Mouse (Mus musculus) forebrain, embryonic 15.5 days (tissue): ENCODE measurements at regions not wholly inside any gene's neighbourhood (a gene's known extent, or its start where the extent isn't known, plus 50 kb on each side); places are given as distances from the start of the nearest gene placed in this dataset.

ENCODE experiments used
- ATAC-seq: fragments of 200-750 bp; cut with Nextera tagmentation; replicated peaks from 2 replicates; pipeline ENCODE4 v1.8.0; 2017; ENCODE audit warnings: mild to moderate bottlenecking, moderate TSS enrichment, moderate library complexity
- H3K27ac ChIP-seq: fragments of 300-500 bp; sonication (generic); replicated peaks from 2 replicates; pipeline ENCODE4 v1.5.1; 2015; ENCODE audit warnings: mild to moderate bottlenecking, inconsistent platforms
- H3K27me3 ChIP-seq: fragments of 300-500 bp; sonication (generic); 2 replicates; pipeline ENCODE4 v1.6.1; 2015; ENCODE audit warnings: inconsistent platforms
- H3K36me3 ChIP-seq: fragments of 300-500 bp; sonication (generic); 2 replicates; pipeline ENCODE4 v1.6.1; 2015; ENCODE audit warnings: mild to moderate bottlenecking, inconsistent platforms
- H3K4me1 ChIP-seq: fragments of 300-500 bp; sonication (generic); 2 replicates; pipeline ENCODE4 v1.6.1; 2015; ENCODE audit warnings: inconsistent platforms
- H3K4me2 ChIP-seq: fragments of 300-500 bp; sonication (generic); replicated peaks from 2 replicates; pipeline ENCODE4 v1.6.1; 2015; ENCODE audit warnings: mild to moderate bottlenecking, inconsistent platforms
- H3K4me3 ChIP-seq: fragments of 300-500 bp; sonication (generic); 2 replicates; pipeline ENCODE4 v1.5.1; 2015; ENCODE audit warnings: mild to moderate bottlenecking, inconsistent platforms
- H3K9ac ChIP-seq: fragments of 300-500 bp; sonication (generic); replicated peaks from 2 replicates; pipeline ENCODE4 v1.6.1; 2015; ENCODE audit warnings: mild to moderate bottlenecking, inconsistent platforms
- H3K9me3 ChIP-seq: fragments of 300-500 bp; sonication (generic); 2 replicates; pipeline ENCODE4 v1.6.1; 2016; ENCODE audit warnings: inconsistent platforms
- WGBS: fragments of 180-500 bp; shearing (Covaris S2); methylation state at CpG from one replicate; pipeline ENCODE4 v1.1.7; 2015; ENCODE audit warnings: mixed read lengths; 5-methylcytosine and 5-hydroxymethylcytosine counted together

- Histone ChIP-seq H3K4me3 (no peak overlapping the region), H3K4me2 (no peak overlapping the region), H3K4me1 (no peaks in the 10 kb centered on the region), H3K27me3 (no peaks in the 10 kb centered on the region), H3K9me3 (no peaks in the 10 kb centered on the region), H3K36me3 (no peaks in the 10 kb centered on the region), H3K27ac (no peak overlapping the region), H3K9ac (no peak overlapping the region)
- WGBS: 59% methylated on average over 1 of the region's 1 CpGs
- ATAC-seq: peak; percentile 85
Measured at GRCm38 (mm10) chr2:64706646-64707177, 318.1 kb downstream of the Grb14 start.

GRCm38 (mm10) chr2:64695974-64696373 lies 328.8 kb downstream of the Grb14 start:
- no peak overlapping the region for H3K9ac ChIP-seq
- no peak overlapping the region for H3K27ac ChIP-seq
- no peaks in the 10 kb centered on the region for H3K9me3 ChIP-seq
- ATAC-seq: peak; percentile 76; the same call in 1 of the 2 replicates
- H3K4me2 ChIP-seq: no peak overlapping the region
- WGBS: 59% methylated on average over 1 of the region's 1 CpGs
- no peaks in the 10 kb centered on the region for H3K36me3 ChIP-seq
- no peaks in the 10 kb centered on the region for H3K27me3 ChIP-seq
- H3K4me1 ChIP-seq: peaks cover 4% of the 10 kb centered on the region
- no peak overlapping the region for H3K4me3 ChIP-seq

GRCm38 (mm10) chr2:64691444-64691843 lies 333.3 kb downstream of the Grb14 start:
- H3K27ac ChIP-seq: no peak overlapping the region
- no peak overlapping the region for H3K4me3 ChIP-seq
- H3K36me3 ChIP-seq: no peaks in the 10 kb centered on the region
- H3K4me1 ChIP-seq: peaks cover 10% of the 10 kb centered on the region
- H3K4me2 ChIP-seq: no peak overlapping the region
- WGBS: 26% methylated on average over 1 of the region's 1 CpGs
- H3K27me3 ChIP-seq: no peaks in the 10 kb centered on the region
- no peak overlapping the region for H3K9ac ChIP-seq
- no peaks in the 10 kb centered on the region for H3K9me3 ChIP-seq
- peak; percentile 94 for ATAC-seq

GRCm38 (mm10) chr2:64690996-64691395 lies 333.8 kb downstream of the Grb14 start:
- WGBS: 43% methylated on average over 3 of the region's 3 CpGs
- Histone ChIP-seq H3K4me2 (no peak overlapping the region), H3K4me1 (peaks cover 10% of the 10 kb centered on the region), H3K27ac (no peak overlapping the region), H3K4me3 (no peak overlapping the region), H3K36me3 (no peaks in the 10 kb centered on the region), H3K27me3 (no peaks in the 10 kb centered on the region), H3K9ac (no peak overlapping the region), H3K9me3 (no peaks in the 10 kb centered on the region)
- peak; percentile 66; the same call in 1 of the 2 replicates for ATAC-seq

GRCm38 (mm10) chr2:64686781-64687180 lies 338.0 kb downstream of the Grb14 start:
- Histone ChIP-seq H3K36me3 (no peaks in the 10 kb centered on the region), H3K27ac (no peak overlapping the region), H3K27me3 (no peaks in the 10 kb centered on the region), H3K4me1 (peaks cover 10% of the 10 kb centered on the region), H3K4me3 (no peak overlapping the region), H3K4me2 (no peak overlapping the region), H3K9me3 (no peaks in the 10 kb centered on the region), H3K9ac (no peak overlapping the region)
- 60% methylated on average over 8 of the region's 8 CpGs for WGBS
- ATAC-seq: no peak

GRCm38 (mm10) chr2:64649614-64650013 lies 375.2 kb downstream of the Grb14 start:
- Histone ChIP-seq H3K36me3 (no peaks in the 10 kb centered on the region), H3K4me3 (no peak overlapping the region), H3K27ac (no peak overlapping the region), H3K9me3 (no peaks in the 10 kb centered on the region), H3K4me2 (no peak overlapping the region), H3K9ac (no peak overlapping the region), H3K4me1 (no peaks in the 10 kb centered on the region), H3K27me3 (no peaks in the 10 kb centered on the region)
- WGBS: 86% methylated on average over 1 of the region's 1 CpGs
- no peak for ATAC-seq

- Histone ChIP-seq H3K4me1 (peaks cover 2% of the 10 kb centered on the region; the same call in 1 of the 2 replicates), H3K36me3 (no peaks in the 10 kb centered on the region), H3K9me3 (no peaks in the 10 kb centered on the region), H3K4me3 (no peak overlapping the region), H3K27ac (no peak overlapping the region), H3K9ac (no peak overlapping the region), H3K4me2 (no peak overlapping the region), H3K27me3 (no peaks in the 10 kb centered on the region)
- 42% methylated on average over 2 of the region's 2 CpGs for WGBS
- ATAC-seq: no peak
Measured at GRCm38 (mm10) chr2:64616931-64617330, 407.9 kb downstream of the Grb14 start.

- Histone ChIP-seq H3K4me2 (no peak overlapping the region), H3K4me1 (no peaks in the 10 kb centered on the region), H3K27me3 (no peaks in the 10 kb centered on the region), H3K27ac (no peak overlapping the region), H3K4me3 (no peak overlapping the region), H3K36me3 (no peaks in the 10 kb centered on the region), H3K9me3 (no peaks in the 10 kb centered on the region), H3K9ac (no peak overlapping the region)
- no peak for ATAC-seq
- WGBS: 25% methylated on average over 1 of the region's 1 CpGs
Measured at GRCm38 (mm10) chr2:64606864-64607263, 417.9 kb downstream of the Grb14 start.

- WGBS: 63% methylated on average over 3 of the region's 3 CpGs
Measured at GRCm38 (mm10) chr2:64582258-64582657, 442.5 kb downstream of the Grb14 start.

GRCm38 (mm10) chr2:64536032-64536431 lies 438.2 kb upstream of the Fign start:
- WGBS: 93% methylated on average over 5 of the region's 5 CpGs

More at GRCm38 (mm10) chr2:64582258-64582657, 442.5 kb downstream of the Grb14 start:
- H3K9me3 ChIP-seq: no peaks in the 10 kb centered on the region
- no peaks in the 10 kb centered on the region for H3K27me3 ChIP-seq
- H3K4me3 ChIP-seq: no peak overlapping the region
- ATAC-seq: no peak
- H3K9ac ChIP-seq: no peak overlapping the region
- H3K4me2 ChIP-seq: no peak overlapping the region
- H3K36me3 ChIP-seq: no peaks in the 10 kb centered on the region
- H3K27ac ChIP-seq: no peak overlapping the region
- H3K4me1 ChIP-seq: no peaks in the 10 kb centered on the region

GRCm38 (mm10) chr2:64535351-64535851 lies 437.6 kb upstream of the Fign start:
- Histone ChIP-seq H3K27me3 (no peaks in the 10 kb centered on the region), H3K4me2 (no peak overlapping the region), H3K36me3 (no peaks in the 10 kb centered on the region), H3K4me3 (no peak overlapping the region), H3K27ac (no peak overlapping the region), H3K9me3 (no peaks in the 10 kb centered on the region), H3K4me1 (no peaks in the 10 kb centered on the region), H3K9ac (no peak overlapping the region)
- no peak for ATAC-seq
- 51% methylated on average over 5 of the region's 5 CpGs for WGBS

More at GRCm38 (mm10) chr2:64536032-64536431, 438.2 kb upstream of the Fign start:
- no peaks in the 10 kb centered on the region for H3K27me3 ChIP-seq
- H3K4me3 ChIP-seq: no peak overlapping the region
- H3K9me3 ChIP-seq: no peaks in the 10 kb centered on the region
- H3K4me1 ChIP-seq: no peaks in the 10 kb centered on the region
- H3K4me2 ChIP-seq: no peak overlapping the region
- ATAC-seq: no peak
- H3K36me3 ChIP-seq: no peaks in the 10 kb centered on the region
- no peak overlapping the region for H3K27ac ChIP-seq
- no peak overlapping the region for H3K9ac ChIP-seq

GRCm38 (mm10) chr2:64534869-64535268 lies 437.0 kb upstream of the Fign start:
- no peaks in the 10 kb centered on the region for H3K27me3 ChIP-seq
- ATAC-seq: no peak
- no peaks in the 10 kb centered on the region for H3K36me3 ChIP-seq
- no peak overlapping the region for H3K4me3 ChIP-seq
- no peak overlapping the region for H3K4me2 ChIP-seq
- no peak overlapping the region for H3K27ac ChIP-seq
- no peak overlapping the region for H3K9ac ChIP-seq
- WGBS: 86% methylated on average over 13 of the region's 13 CpGs
- no peaks in the 10 kb centered on the region for H3K9me3 ChIP-seq
- H3K4me1 ChIP-seq: no peaks in the 10 kb centered on the region

GRCm38 (mm10) chr2:64534344-64534743 lies 436.5 kb upstream of the Fign start:
- ATAC-seq: no peak
- Histone ChIP-seq H3K4me3 (no peak overlapping the region), H3K9me3 (no peaks in the 10 kb centered on the region), H3K9ac (no peak overlapping the region), H3K27ac (no peak overlapping the region), H3K4me1 (no peaks in the 10 kb centered on the region), H3K4me2 (no peak overlapping the region), H3K36me3 (no peaks in the 10 kb centered on the region), H3K27me3 (no peaks in the 10 kb centered on the region)
- WGBS: 74% methylated on average over 2 of the region's 2 CpGs
